Mouse (Mus musculus) megakaryocyte-erythroid progenitor cell, adult 5-6 weeks (primary cell): ENCODE measurements around the gene Hist1h4a. TPM values are rescaled to one million over a fixed set of nuclear protein-coding genes. Genes with fewer than 3 reads are reported as not detected.

ENCODE experiments used
- ATAC-seq: replicated peaks from 2 replicates; pipeline ENCODE4 v1.8.0; 2016; ENCODE audit warnings: mild to moderate bottlenecking, inconsistent platforms; ENCODE audit not compliant: severe bottlenecking, poor library complexity, low FRiP score, low TSS enrichment
- total RNA-seq, 2 experiments: library from RNA; stranded (forward) in 1 of 2; stranded (reverse) in 1 of 2; fragments of 200-1000, 215-1000 nt in 1 of 2; fragments of >200 nt in 1 of 2; fragmentation: Nextera tagmentation in 1 of 2; gene quantifications; 2 replicates each; pipeline ENCODE4 v1.2.3; 2014 to 2017

Gene Hist1h4a
- total RNA-seq, 2 experiments from 2014 or later = 58.4 to 432 TPM

DNA sequence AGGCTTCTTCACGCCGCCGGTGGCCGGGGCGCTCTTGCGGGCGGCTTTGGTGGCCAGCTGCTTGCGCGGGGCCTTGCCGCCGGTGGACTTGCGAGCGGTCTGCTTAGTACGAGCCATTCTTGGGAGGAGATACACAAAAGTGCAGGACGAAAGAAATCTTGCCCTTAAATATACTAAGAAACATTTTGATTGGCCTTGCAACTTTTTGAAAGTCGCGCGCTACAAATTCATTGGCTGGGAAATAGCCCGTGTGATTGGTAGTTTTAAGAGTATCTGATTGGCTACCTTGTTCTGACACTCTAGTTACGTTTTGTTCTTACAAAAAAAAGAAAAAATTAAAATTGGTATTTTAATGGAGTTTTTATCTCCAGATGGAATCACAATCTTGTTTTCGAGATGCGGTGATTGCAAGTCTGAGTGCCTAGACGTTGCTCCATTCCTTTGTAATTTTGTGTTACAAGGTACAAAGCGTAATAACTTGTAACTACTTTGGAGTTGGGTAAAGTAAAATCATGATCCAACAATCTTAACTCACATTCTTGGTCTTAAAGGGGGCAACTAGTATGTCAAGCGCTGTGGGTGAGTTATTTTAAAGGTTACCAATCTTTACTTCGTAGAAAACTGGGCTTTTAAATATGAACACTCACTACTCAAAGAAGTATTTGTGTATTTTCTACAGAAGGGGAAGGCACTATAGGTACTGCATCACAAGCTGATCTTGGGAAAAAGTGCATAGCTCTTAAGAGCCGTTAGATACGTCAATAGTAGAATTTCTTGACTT lies 15.5 kb downstream of the Hist1h4a start, which contains the start of gene Hist1h3c:
Hist1h3c (minus strand) TSS at position 222 of the 781 bp plus-strand sequence.
- ATAC-seq = peak; percentile 62

DNA sequence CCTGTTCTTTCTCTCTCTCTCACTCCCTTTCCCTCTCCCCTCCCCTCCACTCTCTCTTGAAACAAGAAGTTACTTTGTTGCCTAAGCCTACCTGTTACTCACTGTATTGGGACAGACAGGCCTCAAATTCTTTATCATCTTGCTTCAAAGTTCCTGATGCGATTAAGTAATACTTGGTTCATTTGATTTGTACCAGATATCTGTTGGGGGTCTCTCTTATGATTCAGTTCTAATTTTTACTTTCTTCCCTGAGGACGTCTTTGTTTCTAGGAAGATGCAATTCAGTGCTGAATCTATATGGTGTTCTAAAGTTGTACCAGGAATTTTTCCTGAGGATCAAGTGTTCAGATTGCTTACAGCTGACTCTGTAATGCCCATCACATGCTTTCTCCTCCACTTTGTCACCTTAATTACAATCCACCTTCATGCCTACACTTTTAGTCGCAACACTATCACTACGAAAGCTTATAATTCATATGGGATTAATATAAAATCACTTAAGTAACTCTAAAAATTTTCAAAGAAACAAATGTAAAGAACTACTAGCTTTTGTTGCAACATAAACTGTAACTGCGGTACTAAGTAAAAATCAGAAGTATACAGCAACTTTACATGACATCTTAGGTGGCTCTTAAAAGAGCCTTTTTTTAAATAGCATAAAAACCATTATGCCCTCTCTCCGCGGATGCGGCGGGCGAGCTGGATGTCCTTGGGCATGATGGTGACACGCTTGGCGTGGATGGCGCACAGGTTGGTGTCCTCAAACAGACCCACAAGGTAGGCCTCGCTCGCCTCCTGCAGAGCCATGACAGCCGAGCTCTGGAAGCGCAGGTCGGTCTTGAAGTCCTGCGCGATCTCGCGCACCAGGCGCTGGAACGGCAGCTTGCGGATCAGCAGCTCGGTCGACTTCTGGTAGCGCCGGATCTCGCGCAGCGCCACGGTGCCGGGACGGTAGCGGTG lies 16.3 kb downstream of the Hist1h4a start:
- ATAC-seq = no peak

DNA sequence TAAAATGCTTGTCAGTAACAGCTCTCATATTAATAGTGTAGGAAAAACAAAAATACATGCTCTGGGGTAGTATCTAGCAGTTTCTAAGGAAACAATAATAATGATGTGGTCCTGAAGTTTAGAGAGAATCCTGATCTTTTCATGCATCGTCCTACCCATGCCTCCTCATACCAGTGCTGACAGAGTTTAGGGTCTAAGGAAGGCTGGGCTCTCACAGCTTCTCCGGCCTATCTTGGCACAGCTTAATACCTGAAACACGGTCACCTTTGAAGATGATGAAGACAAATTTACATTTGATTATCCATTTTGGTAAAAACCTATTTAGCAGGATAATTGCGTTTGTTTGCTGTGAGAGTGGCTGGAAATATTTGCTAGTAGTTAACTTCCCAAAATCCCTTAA lies 17.1 kb downstream of the Hist1h4a start:
- no peak for ATAC-seq

DNA sequence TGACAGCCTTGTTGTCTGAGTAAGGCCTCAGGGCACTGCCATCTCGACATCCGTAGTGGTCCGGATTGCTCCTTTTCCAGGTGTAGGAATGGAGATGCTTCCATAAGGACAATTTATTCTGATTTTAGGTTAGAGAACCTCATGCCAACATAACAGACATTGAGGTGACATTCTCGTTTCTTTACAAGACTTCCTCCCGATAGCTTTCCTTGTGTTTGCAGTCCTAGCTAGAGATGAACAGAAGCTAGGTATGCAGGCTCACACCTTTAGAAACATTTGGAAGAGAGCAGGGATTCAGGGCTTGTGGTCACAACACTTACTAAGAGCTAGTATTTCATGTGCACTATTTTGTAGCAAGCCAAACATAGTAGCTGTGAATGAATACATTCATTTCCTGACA lies 17.8 kb downstream of the Hist1h4a start:
- no peak for ATAC-seq

DNA sequence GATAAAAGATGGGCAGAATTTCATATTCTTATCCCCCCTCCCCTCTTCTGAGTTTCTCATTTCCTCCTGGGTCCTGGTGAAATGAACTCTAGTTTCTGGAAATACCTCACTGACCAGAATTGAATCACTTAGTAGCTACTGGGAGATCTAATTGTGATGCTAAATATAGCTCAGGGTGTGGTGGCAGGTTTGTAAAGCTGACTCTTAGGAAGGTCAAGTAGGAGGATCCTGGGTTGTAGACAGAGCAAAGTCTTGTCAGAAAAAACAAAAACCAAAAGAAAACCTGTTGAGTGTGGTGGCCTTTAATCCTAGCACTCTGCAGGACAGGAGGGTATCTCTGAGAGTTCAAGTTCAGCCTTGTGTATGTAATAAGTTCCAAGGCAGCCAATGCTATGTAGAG lies 19.0 kb downstream of the Hist1h4a start:
- no peak for ATAC-seq

DNA sequence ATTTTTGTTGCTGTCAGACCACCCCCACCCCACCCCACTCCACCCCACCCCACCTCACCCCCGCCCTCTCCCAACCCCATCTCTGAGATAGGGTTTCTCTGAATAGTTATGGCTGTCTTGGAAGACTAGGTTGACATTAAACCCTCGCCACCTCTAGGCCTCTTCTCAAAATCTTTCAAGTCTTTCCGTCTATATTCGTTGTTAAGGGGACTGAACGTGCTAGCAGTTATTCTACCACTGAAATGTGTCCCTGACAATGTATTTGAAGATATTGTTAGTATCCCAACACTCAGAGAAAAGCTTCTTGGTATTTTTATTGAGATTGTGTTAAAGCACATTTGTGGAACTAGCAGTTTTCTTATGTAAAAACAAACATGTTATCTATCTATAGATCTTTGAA lies 20.1 kb downstream of the Hist1h4a start:
- ATAC-seq = no peak

DNA sequence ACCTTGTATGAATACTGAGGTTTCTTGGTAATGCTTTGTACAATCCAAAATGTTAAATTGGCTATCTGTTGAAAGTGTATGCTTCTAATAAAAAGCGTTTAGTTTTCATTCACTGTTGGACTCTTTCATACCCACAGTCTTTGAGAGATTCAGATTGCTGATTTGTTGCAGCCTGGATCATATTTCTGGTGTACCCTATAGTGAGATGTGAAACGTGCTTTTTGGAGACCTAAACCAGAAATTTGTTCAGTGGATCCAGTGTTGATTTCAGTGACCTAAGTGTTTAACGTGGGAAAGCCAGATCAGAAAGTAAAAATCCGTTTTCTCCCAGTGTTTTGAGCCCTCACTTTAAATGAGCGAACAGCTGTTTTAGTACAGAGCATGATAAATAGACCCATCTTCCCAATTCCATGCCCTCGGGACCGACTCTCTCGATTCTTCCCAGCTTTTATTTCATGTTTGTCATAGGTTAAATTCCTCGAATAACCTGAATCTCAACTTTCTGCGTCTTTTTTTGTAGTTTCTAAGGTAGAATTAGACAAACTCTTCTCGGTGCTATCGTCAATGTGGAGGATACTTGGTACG lies 20.7 kb downstream of the Hist1h4a start:
- no peak for ATAC-seq

DNA sequence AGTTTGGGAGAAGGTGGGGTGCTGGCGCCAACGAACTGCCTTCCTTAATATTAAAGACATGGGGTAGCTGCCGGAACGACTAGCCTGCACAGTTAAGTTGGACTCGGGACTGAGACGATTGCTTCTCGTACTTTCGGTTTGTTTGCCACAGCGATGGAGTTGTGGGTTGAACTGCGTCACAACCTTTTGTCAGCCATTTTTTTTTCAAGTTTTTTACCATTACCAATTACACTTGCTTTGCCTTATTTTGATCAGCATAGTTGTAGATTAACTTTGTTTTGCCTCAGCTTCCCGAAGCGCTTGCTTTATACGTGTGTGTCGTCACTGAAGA lies 21.1 kb downstream of the Hist1h4a start:
- ATAC-seq = no peak; the same call in 1 of the 2 replicates

DNA sequence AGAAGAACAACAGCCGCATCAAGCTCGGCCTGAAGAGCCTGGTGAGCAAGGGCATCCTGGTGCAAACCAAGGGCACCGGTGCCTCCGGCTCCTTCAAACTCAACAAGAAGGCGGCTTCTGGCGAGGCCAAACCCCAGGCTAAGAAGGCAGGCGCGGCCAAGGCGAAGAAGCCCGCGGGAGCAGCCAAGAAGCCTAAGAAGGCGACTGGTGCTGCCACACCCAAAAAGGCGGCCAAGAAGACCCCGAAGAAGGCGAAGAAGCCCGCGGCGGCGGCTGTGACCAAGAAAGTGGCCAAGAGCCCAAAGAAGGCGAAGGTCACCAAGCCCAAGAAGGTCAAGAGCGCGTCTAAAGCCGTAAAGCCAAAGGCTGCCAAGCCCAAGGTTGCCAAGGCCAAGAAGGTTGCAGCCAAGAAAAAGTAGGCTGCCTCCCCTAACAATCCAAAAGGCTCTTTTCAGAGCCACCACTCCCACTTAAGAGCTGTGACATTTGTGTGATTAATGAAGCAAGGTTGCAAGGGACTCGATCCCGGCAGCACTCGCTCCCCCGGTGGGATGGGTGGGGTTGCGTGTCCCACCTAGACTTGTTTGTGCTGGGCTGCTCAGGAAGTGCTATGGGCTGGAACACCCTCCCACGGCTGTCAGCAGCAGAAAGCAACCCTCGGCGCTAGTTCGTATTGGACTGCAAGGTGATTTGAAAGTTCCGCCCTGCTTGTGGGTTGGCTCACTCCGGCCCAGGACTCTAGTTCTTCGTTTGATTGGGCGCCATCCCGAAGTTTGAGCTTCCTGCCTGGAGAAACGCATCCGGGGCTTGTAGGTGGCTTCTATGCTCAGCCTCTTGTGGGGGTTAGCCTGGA lies 21.7 kb downstream of the Hist1h4a start:
- ATAC-seq = peak; percentile 81

DNA sequence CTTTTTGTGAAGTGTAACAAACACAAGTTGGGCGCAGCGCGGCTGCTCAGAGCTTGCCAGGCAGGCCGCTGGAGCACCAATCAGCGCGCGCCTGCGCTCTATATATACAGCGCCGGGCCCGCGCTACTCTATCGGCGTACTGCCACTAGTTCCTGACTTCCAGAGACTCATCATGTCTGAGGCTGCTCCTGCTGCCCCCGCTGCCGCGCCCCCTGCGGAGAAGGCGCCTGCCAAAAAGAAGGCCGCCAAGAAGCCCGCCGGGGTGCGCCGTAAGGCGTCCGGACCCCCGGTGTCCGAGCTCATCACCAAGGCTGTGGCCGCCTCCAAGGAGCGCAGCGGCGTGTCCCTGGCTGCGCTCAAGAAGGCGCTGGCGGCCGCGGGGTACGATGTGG lies 22.4 kb downstream of the Hist1h4a start, which contains the start of gene Hist1h1c:
Hist1h1c (plus strand) TSS at position 132 of the 392 bp plus-strand sequence.
- peak; percentile 75 for ATAC-seq

DNA sequence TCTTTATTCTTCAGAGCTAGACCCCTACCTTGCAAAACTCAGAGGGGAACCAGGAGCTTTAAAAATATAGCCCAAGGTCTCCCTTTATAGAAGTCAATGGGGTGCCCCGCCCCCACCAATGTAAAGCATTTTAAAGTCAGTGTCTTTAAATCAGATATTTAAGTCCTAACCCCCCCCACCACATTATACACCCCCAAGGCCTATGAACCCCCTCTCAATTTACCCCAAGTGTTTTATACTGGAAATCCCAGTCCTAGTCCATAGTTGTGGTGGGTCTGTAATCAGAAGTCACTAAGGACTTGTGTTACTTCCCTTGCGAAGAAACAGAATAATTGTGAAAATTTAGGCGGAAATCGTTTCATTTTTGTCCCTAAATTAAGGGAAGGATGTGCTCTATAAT lies 23.0 kb downstream of the Hist1h4a start:
- no peak for ATAC-seq

DNA sequence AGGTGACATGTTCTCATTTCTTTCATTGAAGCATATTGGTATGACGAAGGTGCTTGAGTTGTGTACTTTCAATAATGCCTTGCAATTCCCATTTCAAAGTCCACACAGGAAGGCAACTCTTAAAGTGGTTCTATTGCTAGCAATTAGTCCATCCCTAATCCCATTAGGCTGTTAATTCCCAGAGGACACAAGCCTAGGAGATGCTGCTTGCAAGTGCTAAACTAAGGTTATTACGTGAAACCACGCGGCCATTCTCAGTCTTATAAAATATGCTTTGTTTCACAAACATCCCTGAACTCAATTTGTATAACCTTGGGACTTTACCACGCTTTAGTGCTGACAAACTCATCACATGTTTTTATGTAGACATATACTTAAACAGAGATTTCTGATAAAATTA lies 23.9 kb downstream of the Hist1h4a start:
- no peak for ATAC-seq

DNA sequence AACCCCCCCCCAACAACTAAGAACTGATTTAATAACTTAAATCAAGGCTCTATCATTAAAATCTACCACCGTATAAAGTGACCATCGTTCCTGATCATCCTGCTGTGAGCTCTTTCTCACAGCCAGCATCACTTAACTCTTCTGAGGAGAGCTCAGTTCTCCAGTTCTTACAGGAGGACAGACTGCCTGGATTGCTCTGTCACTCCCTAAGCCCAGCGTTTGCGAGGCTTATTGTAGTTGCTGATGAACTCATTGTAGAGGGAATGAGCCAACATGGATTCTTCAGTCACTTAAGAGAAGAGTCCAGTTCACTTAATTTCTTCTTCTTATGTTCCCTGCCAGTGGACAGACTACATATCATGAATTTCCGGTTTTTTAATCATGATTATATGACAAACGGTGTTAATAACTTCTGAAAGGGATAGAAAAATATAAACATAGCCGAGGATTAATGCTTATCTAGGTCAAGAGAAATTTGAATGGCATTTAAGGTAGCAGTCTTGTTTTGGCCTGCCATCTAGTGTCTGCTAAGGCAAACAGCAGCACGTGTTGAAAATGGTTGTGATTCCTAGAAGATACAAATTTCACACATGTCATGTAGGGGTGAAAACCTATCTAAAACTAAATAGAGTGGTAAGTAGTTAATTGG lies 28.8 kb downstream of the Hist1h4a start:
- ATAC-seq = peak; percentile 75; the same call in 1 of the 2 replicates

DNA sequence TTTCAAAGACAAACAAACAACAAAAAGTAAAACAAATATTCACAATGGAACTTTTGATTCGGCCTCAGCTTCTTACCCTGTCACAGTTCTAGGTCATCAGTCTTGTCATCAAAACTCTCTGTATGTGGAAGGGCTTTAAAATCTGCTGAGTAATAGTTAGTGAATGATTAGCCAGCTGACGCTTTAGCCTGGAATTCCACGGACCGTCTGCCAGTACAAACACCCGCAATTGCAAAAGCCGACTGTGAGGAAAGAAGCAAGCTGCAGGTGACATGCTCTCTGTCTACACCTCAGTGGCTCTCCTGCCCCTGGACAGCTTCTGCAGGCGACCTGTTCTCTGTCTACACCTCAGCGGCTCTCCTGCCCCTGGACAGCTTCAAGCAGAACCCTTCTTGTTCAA lies 30.6 kb downstream of the Hist1h4a start:
- ATAC-seq = no peak

DNA sequence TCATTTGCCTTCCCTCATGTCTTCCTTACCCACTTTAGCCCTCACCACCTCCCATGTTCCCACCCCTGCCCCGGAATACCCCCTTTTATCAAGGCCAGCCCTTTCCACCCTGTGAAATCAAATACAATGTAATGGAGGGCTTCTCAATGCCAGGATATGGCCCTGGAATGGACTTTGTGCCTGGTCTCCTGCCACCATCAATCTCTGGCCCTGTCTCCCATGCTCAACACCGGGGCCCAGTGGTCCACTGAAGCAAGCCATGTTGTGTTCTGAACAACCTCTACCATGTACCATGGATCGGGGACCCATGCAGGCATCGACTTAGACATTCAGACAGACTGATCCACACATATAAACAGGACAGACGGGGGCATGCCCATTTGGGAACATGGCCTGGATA lies 31.3 kb downstream of the Hist1h4a start:
- ATAC-seq = no peak

DNA sequence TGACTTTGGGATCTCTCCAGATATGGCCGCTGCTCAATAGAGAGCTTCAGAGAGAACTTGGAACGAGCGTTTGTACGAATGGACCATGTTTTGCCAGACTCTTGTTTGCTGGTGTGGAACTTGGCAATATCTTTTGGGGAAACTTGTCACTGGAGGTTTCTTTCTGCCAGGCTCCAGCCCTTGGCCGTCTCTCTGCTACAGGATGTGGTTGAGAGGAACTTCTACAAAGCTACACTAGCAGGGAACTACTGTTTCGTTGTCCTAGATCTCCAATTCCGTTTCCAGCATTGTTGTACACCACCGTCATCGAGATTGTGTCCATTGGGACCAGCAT lies 31.9 kb downstream of the Hist1h4a start:
- ATAC-seq = no peak

DNA sequence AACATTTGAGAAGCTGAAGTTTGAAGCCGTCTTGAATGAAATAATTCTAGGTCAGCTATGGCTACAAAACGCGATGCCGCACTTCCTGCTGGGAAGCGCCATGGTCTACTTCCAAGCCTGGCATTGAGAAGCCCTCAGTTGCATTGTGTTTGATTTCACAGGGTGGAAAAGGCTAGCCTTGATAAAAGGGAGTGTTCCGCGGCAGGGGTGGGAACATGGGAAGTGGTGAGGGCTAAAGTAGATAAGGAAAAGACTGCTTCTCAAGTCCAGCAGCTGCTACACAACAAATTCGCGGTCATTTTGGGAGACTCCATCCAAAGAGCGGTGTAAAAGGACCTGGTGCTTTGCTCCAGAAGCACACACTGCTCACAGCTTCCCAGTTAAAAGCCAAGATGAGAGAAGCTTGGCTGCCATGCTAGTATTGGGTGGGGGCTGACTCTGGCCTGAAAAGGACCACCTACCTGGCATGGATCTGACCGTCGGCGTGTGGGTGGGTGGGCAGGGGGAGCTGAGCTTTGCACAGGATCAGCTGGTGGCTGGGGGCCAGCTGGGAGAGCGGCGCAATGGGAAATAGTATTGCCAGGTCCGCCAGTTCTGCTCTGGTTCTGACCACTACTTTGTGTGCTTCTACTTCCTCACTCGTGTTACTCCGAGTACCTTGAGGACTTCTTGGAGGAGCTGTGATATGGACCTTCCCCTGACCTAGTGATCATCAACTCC lies 32.4 kb downstream of the Hist1h4a start:
- no peak for ATAC-seq

DNA sequence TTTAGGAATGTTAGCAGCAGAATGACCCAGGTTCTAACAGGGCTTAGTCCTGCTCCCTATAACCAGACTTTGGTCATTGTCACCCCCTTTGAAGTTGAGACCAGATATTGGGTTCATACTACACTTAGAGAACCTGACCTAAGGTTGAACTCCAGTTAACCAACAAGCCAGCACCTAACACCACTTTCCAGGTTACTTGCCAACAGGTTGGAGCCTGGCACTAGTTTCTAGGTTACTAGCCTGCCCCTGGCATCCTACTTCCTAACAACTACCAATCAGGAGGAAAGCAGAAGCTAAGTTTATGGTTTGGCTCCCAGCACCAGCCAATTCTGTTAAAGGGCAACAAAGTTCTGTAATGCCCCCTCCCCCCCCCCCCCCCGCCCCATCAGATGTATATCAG lies 35.8 kb downstream of the Hist1h4a start:
- no peak for ATAC-seq
